Mouse (Mus musculus): Measurements from ENCODE around the gene Ndn.

DNA sequence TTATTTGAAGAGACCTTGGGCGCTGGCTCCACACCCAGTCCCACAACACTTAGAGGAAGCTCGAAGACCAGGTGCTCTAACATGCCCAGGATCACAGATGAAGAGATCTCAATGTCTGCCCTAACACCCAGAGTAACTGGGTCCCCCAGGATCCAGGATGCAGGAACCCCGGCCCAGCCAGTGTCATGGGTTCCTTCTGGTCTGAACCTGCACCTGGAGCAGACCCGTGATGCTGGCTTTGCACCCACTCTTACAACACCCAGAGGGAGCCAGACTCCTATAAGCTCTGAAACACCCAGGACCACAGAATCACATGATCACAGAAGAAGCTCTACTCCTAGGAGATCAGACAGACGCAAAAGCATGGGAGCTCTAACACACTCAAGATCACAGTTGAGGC, 29.6 kb upstream of the Ndn start:
- no peak for TF ChIP-seq CTCF (IDR thresholded peaks at IDR 0.05; ENCODE audit: low read depth)
- TF ChIP-seq EP300 (IDR thresholded peaks at IDR 0.05; ENCODE audit: low read depth) = no peak
